Mouse (Mus musculus): ENCODE measurements around the gene B4galt3.
"Not testable (repeated sequence)": the region's sequence is repeated elsewhere in the genome, so short reads cannot be mapped to it uniquely, and the experiment has no call there.

GRCm38 (mm10) chr1:171306157-171306556 lies 36.0 kb downstream of the B4galt3 start:
- TF ChIP-seq CTCF (IDR thresholded peaks at IDR 0.05; ENCODE audit: low read depth, low read length); POLR2A (IDR thresholded peaks at IDR 0.05; ENCODE audit: insufficient read depth, low read length); EP300 (IDR thresholded peaks at IDR 0.05; ENCODE audit: insufficient read depth, low read depth, low read length): not testable (repeated sequence)
